Mouse (Mus musculus) spleen, postnatal 36 days (tissue): ENCODE data around the gene Gm20388.

ENCODE experiments used
- DNase-seq, 2 experiments: peaks; one replicate each; pipeline ENCODE4 v3.0.0; 2022; ENCODE audit warnings: low spot score in 2 of 2, mixed read lengths in 1 of 2

Gene Gm20388

DNA sequence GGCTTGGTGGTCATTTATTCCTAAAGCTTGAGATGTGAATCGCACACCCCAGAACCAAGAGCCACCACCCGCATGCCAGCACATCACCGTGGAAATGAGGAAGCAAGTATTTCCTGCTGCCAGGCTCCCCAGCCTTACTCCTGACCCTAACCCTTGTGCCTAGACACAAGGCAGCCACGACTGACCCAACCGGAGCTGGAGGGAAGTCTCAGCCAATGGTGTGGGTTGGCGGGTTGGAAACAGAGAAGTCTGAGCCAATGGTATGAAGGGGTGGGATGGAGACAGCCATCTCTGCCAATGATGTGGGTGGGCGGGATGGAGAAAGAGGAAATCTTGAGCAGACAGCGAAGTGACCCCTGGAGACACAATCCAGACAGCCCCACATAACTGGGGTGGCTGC lies 1314.1 kb downstream of the Gm20388 start:
- DNase-seq, result no peak

GRCm38 (mm10) chr8:121227756-121228155 lies 1317.1 kb downstream of the Gm20388 start:
- no peak for DNase-seq

GRCm38 (mm10) chr8:121228892-121229291 lies 1318.3 kb downstream of the Gm20388 start:
- no peak for DNase-seq

- DNase-seq, result no peak
Observed at GRCm38 (mm10) chr8:121229550-121229949, 1318.9 kb downstream of the Gm20388 start.

- no peak for DNase-seq
Observed at GRCm38 (mm10) chr8:121233196-121233595, 1322.6 kb downstream of the Gm20388 start.

DNA sequence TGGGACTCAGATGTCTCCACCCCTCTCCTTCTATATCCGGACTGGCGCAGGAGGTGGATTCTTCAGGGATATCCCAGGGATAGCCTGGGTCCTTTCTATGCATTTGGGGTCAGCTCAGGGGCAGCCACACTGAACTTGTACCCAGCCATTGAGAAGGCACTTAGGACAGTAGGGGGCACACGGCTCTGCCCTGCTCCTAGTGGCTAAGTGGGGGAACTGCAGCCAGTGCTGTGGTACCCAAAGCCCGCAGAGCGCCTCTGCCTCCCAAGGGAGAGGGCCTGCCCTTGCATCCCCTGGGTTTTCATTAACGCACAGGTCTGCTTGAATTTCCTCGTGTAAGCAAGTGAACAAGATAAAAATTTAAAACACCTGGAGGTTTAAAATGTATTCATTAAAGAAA lies 1324.3 kb downstream of the Gm20388 start:
- DNase-seq, result no peak

DNA sequence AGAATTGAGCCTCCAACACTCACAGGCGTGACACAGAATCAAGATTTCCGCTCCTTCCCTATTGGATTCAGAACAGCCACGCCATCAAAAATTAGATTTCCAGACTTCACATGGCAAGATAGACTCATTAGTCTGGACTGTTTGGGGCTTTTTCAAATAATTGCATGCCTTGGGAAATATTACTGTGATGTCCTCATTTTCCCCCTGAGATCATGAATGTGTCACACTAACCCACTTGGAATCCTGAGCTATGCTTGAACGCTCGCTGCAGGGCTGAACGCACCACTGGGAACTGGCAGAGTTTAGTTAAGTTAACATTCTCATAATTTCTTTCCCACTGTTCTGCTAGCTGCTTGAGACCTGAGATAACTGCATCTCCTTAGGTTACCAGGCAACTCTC lies 1329.0 kb downstream of the Gm20388 start:
- DNase-seq, result no peak

DNA sequence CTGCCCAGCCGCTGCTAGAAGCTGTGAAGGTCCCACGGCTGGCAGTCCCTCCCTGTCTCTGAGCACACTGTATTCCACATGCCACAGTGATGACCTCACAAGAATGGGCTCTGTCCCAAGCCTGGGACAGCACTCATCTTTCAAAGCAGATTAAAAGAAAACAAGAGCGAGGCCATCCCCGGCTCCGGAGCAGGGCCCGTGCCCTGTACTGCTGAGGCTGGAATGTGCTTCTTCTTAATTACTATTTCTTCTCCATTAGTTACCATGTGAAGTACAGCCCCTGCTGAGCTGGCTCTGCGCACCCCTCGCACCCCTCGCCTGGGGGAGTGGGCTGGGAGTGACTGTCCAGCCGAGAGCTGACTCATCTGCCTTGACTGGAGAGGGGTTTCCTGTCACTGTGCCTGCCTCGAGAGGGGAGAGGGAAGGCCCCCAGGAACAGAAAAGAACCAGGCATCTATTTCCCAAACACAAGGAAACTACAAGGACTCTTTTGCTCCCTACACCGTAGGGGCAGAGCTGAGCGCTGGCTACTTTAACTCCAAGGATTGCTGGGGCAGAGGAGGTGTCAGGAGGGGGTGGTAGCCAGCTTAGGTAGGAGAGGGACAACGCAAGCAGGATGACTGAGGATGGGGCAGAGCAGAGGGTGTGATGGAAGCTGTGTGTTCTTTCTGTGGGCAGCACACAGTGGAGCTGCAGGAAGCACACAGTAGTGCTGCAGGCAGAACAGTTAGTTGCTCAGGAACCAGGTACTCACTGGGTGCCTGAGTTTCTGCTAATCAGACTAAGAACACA lies 1331.3 kb downstream of the Gm20388 start:
- no peak for DNase-seq

- no peak for DNase-seq
Observed at GRCm38 (mm10) chr8:121242671-121243070, 1332.0 kb downstream of the Gm20388 start.

DNA sequence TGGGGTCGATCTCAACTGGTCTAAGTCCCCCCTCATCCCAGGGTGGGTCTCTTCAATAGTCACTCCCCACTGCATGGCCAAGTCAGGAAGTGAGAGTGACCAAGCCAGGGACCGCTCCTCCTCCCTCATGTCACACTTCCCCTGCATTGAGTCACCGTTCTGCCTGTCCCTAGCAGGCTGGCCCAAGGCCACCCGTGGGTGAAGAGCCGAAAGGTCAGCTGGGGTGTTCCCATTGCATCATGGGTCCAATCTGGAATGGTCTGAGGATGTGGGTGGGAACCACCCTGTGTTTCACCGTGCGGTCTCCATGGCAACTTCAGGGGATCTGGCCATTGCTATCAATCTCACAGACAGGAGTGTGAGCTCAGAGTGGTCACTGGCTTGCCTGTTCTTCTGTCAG lies 1338.2 kb downstream of the Gm20388 start:
- DNase-seq, result no peak

DNA sequence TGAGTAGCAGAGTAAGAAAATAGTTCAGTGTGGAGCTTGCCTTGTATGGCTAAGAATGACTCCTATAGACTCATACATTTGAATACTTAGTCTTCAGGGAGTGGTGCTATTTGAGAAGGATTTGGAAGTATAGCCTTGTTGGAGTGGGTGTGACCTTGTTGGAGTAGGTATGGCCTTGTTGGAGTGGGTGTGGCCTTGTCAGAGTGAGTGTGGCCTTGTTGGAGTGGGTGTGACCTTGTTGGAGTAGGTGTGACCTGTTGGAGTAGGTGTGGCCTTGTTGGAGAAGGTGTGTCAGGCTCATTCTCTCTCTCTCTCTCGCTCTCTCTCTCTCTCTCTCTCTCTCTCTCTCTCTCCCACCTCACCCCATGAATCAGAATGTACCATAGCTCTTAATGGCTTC lies 1338.8 kb downstream of the Gm20388 start:
- DNase-seq, result no peak

DNA sequence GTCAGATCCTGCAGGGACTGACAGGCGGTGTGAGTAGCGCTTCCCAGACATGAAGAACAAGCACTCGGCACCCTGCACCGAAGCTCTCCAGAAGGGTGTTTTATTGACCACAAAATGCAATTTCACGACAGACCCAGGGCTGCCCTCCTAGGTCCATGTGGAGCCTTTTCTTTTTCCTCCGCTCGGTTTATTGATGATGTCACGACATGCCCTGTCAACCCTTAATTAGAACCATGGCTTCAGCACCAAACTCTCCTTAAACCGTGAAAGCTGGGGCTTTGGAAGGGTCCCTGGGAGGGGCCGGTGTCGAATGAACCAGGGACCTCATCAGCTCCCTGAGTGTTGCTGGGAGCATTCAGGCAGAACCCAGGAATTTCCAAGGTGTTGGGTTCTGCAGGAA lies 1340.4 kb downstream of the Gm20388 start:
- DNase-seq, result no peak

DNA sequence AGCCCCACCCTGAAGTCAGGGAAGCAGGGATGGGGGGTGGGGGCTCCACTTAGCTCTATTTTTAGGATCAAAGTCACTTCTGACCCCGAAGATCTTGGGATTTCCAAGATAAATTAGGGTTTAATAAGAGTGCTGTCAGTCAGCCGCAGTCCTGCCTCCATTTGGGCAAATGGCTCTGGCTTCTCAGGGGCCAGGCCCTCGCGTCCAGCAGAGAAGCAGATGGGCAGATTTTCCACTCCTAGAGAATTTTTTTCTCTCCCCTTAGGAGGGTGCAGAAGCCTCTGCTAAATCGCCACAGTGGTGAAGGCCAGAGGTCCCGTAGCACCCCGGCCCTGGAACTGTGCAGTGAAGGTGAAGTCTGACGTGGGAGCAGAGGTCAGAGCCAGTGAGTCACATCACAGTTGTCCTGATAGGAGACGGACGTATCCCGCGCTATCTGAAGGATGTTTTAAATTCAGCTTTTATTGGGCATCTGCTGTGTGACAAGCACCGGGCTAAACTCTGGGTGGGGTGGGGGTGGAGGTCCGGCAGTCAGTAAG lies 1345.2 kb downstream of the Gm20388 start:
- DNase-seq, result no peak

GRCm38 (mm10) chr8:121258126-121258792 lies 1347.6 kb downstream of the Gm20388 start:
- DNase-seq, result no peak

- DNase-seq, result peak; percentile 4 to 7
Observed at GRCm38 (mm10) chr8:121262728-121263389, 1352.2 kb downstream of the Gm20388 start.

DNA sequence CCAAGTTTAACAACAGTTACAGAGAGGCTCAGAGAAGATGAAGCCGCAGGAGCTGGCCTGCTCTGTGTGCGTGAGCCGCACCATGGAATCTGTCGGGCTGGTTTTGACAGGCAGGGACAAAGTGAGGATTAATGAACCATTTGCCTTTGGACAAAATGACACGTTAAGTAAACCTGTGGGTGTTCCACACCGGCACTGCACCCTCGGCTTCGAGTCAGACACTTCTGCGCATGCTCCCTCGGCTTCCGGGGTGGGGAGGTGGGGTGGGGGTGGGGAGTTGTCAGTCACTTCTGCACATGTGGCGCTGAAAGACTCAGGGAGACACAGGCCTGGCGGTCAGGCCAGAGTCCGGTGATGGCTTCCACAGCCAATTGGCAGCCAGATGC lies 1352.7 kb downstream of the Gm20388 start:
- no peak for DNase-seq

- no peak for DNase-seq
Observed at GRCm38 (mm10) chr8:121264260-121264659, 1353.6 kb downstream of the Gm20388 start.

DNA sequence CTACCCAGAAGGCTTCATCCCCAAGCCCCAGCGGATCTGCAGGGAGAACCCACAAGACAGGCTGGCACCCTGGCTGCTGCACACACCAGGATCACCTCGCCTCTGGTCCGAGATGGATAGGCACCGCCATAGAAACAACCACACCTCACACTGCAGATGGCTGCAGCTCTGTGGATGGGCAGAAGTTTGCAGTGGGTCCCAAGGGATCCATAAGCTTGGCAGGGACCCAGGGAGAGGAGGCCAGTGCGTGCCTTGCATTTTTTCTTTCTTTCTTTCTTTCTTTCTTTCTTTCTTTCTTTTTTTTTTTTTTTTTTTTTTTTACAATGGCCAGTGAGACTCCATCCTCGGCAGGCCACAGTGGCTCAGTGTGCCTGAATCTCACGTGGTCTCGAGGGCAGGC lies 1360.9 kb downstream of the Gm20388 start:
- DNase-seq, result no peak

GRCm38 (mm10) chr8:121273195-121273594 lies 1362.6 kb downstream of the Gm20388 start:
- no peak for DNase-seq

GRCm38 (mm10) chr8:121273620-121274019 lies 1363.0 kb downstream of the Gm20388 start:
- no peak for DNase-seq

- DNase-seq, result no peak
Observed at GRCm38 (mm10) chr8:121280414-121280813, 1369.8 kb downstream of the Gm20388 start.

GRCm38 (mm10) chr8:121289346-121289745 lies 1378.7 kb downstream of the Gm20388 start:
- DNase-seq, result no peak

DNA sequence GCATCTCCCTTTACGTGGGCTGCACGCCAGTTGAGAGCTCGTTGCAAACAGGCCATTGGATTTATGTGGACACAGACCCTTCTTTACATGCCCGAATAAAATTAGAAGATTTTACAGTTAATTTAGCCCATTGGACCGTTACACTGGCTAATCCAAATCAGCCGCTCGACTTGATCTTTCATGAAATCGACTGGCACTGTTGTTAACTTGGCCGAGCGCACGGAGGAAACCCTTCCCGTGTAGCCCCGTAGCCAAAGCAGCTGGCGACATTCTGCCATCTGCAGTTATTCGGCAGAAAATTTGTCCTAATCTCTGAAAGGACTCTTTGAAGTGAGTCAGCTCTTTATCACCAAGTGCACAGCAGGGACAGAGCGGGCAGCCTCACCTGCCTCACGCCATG lies 1379.9 kb downstream of the Gm20388 start:
- no peak for DNase-seq
